Mouse (Mus musculus): ENCODE results near the gene Slc25a34.

- no peak for TF ChIP-seq CTCF (IDR thresholded peaks at IDR 0.05; ENCODE audit: extremely low read depth, insufficient read length, insufficient replicate concordance, low read depth, low read length)
- no peak for TF ChIP-seq POLR2A (IDR thresholded peaks at IDR 0.05; ENCODE audit: low read depth, low read length)
These were observed 23.6 kb upstream of the Slc25a34 start for GRCm38 (mm10) chr4:141647187-141647586.

All from small intestine, adult 2 months (tissue).